Mouse (Mus musculus) small intestine, adult 2 months (tissue): Measurements from ENCODE around the gene Tmem184a. TPM values are rescaled to one million over a fixed set of nuclear protein-coding genes. Genes with fewer than 3 reads are reported as not detected.

ENCODE experiments used
- H3K27ac ChIP-seq: fragments of 200-500 bp; 2 replicates; pipeline ENCODE4 v1.5.1; 2012; ENCODE audit warnings: low read depth, low read length, control low read depth, inconsistent platforms; ENCODE audit not compliant: insufficient read depth
- H3K27me3 ChIP-seq: fragments of 200-500 bp; 2 replicates; pipeline ENCODE4 v1.6.1; 2012; ENCODE audit warnings: mild to moderate bottlenecking, moderate library complexity, low read length, inconsistent platforms; ENCODE audit not compliant: control insufficient read depth, insufficient read depth
- H3K36me3 ChIP-seq: fragments of 200-500 bp; 2 replicates; pipeline ENCODE4 v1.6.1; 2012; ENCODE audit warnings: mild to moderate bottlenecking, low read length, control low read depth, inconsistent platforms; ENCODE audit not compliant: control insufficient read depth, insufficient read depth
- H3K4me1 ChIP-seq: fragments of 200-500 bp; 2 replicates; pipeline ENCODE4 v1.6.1; 2012; ENCODE audit warnings: low read length, inconsistent platforms, mixed read lengths; ENCODE audit not compliant: control insufficient read depth, insufficient read depth, insufficient read length
- H3K4me3 ChIP-seq: fragments of 200-500 bp; 2 replicates; pipeline ENCODE4 v1.5.1; 2012; ENCODE audit warnings: low read depth, mild to moderate bottlenecking, control low read depth, inconsistent platforms, low read length, moderate library complexity
- CTCF ChIP-seq: fragments of 200-500 bp; IDR thresholded peaks from 2 replicates; pipeline ENCODE4 v1.5.1; 2012; ENCODE audit warnings: low read depth, mild to moderate bottlenecking, control low read depth, inconsistent platforms, low read length, moderate library complexity, mixed read lengths; ENCODE audit not compliant: insufficient replicate concordance, insufficient read length; ENCODE audit errors: extremely low read depth
- POLR2A ChIP-seq: fragments of 200-500 bp; IDR thresholded peaks from 2 replicates; pipeline ENCODE4 v1.6.1; 2012; ENCODE audit warnings: low read depth, mild to moderate bottlenecking, control low read depth, inconsistent platforms, low read length, moderate library complexity
- WGBS: fragments of 180-500 bp; shearing (Covaris S2); methylation state at CpG from one replicate; pipeline ENCODE4 v1.1.7; 2018; 5-methylcytosine and 5-hydroxymethylcytosine counted together
- polyA plus RNA-seq: library from polyadenylated mRNA; depleted of rRNA; stranded (reverse); fragments of >200 nt; gene quantifications from 2 replicates; pipeline ENCODE4 v1.2.3, GENCODE M21; 2012

The Tmem184a gene
- polyA plus RNA-seq, 1 experiment = 416 TPM

DNA sequence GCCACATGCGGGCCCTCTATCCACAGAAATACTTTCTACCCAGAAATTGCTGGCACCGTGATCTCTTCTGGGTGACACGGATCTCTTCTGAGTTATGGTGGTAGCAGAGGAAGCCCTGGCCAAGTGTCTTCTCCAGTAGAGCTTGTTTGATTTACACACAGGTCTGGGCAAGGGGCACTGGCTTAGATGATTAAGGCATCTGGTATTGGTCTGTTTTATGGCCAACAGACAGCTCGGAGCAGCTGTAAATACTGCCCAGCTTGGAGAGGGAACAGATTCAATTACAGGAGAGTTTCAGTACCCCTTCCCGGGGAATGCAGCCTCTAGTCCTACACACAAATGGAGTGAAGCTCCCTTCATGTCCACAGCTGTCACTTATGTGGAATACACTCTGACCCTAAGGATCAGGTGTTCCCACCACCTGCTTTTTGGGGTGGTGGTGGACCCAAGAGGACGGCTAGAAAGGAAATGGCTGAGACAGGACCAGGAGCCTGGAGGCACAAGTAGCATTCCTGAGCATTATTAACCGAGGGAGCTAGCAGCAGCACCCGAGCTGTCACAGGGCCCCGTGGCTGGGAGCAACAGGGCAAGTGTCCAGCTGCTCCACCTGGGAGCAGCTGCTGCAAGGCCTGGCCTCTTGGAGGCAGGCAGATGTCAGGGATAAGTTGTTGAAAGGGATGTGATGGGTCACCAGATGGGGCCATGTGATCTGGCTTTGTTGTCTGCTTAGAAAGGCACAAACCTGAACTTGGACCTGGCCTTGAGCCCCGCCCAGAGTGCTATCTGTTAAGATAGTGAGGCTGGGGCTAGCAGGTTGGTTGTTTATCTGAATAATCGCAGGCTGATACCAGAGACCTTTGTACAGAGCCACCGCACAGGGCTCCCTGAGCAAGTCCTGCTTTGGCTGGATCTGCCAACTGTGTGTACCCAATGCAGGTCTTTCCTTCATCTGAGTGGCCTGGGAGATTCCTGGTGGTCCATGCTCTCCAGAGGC, 2.0 kb upstream of the Tmem184a start:
- peak; percentile 66 for TF ChIP-seq POLR2A
- TF ChIP-seq CTCF = no peak
- peak overlapping the region; percentile 63 for H3K4me3 ChIP-seq
- H3K36me3 ChIP-seq = peaks cover 11% of the 10 kb centered on the region
- WGBS = 22% methylated on average over 12 of the region's 12 CpGs
- H3K27me3 ChIP-seq = no peaks in the 10 kb centered on the region
- peaks cover 39% of the 10 kb centered on the region for H3K4me1 ChIP-seq
- H3K27ac ChIP-seq = peak overlapping the region; percentile 99

DNA sequence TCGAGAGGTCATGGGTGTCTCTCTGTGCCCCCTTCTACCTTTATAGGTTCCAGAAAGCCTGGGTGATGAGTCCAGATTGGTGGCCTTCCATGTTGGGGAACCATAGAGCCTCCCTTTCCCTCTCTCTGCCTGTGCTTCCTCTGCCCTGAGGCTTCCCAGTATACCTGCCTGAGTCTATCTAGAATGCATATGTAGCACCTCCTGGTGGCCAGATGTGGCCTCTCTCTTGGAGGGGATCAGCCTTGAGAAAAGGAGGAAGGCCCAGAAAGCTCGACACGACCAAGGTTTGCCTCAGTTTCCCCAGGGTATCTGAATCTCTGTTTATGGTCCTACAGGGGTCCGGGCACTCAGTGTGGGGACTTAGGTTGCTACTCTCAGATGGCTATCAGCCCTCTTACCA, 916 bp downstream of the Tmem184a start:
- WGBS = 26% methylated on average over 4 of the region's 4 CpGs
- Histone ChIP-seq H3K27ac (peak overlapping the region; percentile 85), H3K4me3 (peak overlapping the region; percentile 62), H3K36me3 (peaks cover 4% of the 10 kb centered on the region; the same call in 1 of the 2 replicates), H3K4me1 (peaks cover 42% of the 10 kb centered on the region), H3K27me3 (no peaks in the 10 kb centered on the region)
- no peak for TF ChIP-seq POLR2A
- TF ChIP-seq CTCF = peak; percentile 65; the same call in 1 of the 2 replicates

DNA sequence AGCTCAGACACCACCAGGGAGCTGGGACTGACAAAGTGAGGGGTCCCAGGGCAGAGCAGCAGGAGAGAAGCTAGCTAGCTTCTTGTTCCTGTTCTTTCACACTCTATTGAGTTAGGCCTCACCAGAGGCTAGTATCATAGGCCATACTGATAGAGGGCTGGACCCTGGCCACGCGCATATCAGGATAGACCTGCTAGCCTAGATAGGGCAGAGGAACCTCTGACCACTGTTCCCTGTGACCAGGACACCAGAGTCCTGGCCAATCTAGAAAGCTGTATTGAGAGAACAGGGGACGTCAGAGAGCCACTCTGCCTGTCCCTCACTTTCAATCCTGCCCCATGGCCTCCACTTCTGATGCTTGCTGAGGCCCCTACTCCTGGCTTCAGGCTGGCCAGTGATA, 1.7 kb downstream of the Tmem184a start:
- H3K4me1 ChIP-seq = peaks cover 46% of the 10 kb centered on the region
- WGBS = 64% methylated on average over 3 of the region's 3 CpGs
- no peaks in the 10 kb centered on the region for H3K27me3 ChIP-seq
- peak overlapping the region; percentile 85 for H3K27ac ChIP-seq
- TF ChIP-seq POLR2A (no peak), CTCF (no peak)
- H3K36me3 ChIP-seq = peaks cover 1% of the 10 kb centered on the region; the same call in 1 of the 2 replicates
- peak overlapping the region; percentile 62 for H3K4me3 ChIP-seq

DNA sequence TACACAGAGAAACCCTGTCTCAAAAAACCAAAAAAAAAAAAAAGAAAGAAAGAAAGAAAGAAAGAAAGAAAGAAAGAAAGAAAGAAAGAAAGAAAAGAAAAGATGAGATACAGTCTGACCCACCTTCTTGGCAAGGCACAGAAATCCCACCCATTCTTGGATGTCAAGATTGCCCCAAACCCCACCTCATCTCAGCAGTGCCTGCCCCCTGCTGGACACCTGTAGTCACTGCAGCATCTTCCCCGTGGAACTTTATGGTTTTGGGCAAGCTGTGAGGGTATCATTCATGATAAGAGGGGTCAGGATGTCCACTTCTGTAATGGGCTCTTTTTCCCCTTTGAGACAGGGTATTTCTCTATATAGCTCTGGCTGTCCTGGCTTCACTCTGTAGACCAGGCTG, 2.4 kb downstream of the Tmem184a start:
- 0% methylated on average over 1 of the region's 1 CpGs for WGBS
- Histone ChIP-seq H3K27ac (no peak overlapping the region), H3K4me1 (peaks cover 52% of the 10 kb centered on the region), H3K27me3 (no peaks in the 10 kb centered on the region), H3K4me3 (no peak overlapping the region), H3K36me3 (no peaks in the 10 kb centered on the region)
- peak; percentile 83; the same call in 1 of the 2 replicates for TF ChIP-seq CTCF
- no peak for TF ChIP-seq POLR2A

DNA sequence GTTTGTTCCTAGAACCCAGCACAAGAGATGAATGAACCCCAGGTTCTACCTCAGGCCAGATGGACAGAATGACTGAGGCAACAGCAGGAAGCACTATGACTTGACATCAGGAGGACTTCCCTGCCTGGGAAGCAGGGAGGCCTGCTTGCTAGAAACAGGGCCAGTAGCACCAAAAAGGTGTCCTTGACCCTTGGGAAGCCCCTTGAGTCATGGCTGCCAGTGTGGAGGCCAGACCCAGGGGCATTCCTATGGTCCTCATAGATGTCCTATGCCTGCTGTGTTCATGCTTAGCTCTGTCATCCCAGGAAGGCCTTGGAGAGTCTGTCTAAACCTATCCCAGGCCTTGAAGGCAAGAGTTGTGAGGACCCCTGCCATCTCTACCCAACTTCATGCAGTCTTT, 3.3 kb downstream of the Tmem184a start:
- H3K36me3 ChIP-seq = no peaks in the 10 kb centered on the region
- no peaks in the 10 kb centered on the region for H3K27me3 ChIP-seq
- peaks cover 56% of the 10 kb centered on the region for H3K4me1 ChIP-seq
- TF ChIP-seq POLR2A (no peak), CTCF (no peak)
- no peak overlapping the region for H3K4me3 ChIP-seq
- no peak overlapping the region for H3K27ac ChIP-seq

DNA sequence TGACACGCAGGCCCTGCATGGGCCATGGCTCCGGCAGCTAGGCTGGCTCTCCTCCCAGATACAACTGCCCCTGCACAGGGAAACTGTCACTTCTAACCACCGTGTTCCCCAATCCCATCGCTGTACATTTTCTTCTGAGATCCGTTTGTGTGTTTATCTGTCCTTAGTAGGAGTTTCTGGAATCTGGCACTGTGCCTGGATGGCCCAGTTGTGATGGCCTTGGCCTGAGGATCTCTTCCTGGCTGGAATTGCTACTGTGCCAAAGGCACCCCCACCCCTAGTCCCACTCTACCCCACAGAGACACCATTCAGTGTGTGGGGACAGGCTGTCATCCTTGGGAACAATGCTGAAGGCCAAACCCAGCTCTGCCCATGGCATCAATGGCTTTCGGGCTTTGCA, 3.8 kb downstream of the Tmem184a start:
- TF ChIP-seq CTCF (no peak), POLR2A (no peak)
- WGBS = 35% methylated on average over 6 of the region's 6 CpGs
- Histone ChIP-seq H3K27me3 (no peaks in the 10 kb centered on the region), H3K36me3 (no peaks in the 10 kb centered on the region), H3K4me1 (peaks cover 53% of the 10 kb centered on the region), H3K4me3 (no peak overlapping the region), H3K27ac (no peak overlapping the region)

DNA sequence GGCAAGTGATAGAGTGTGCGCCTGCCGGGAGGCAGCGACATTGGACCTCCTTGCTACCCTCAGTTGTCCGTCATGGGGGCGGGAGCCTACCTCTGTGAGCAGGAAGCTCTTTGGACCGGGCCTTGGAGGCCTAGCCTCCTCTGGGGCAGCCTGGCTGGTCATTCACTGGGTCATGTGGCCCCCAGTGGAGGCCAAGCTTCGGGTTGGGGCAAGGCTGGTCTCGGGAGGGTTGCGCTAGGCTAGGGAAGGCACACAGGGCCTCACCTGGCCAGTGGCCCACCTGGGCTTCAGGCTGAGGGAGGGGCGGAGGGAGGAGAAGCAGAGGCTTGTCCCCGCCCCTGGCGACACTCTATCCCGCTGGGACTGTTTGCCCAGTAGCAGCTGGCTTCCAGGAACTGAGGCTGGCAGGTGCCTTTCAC, 5.7 kb downstream of the Tmem184a start:
- peak overlapping the region; percentile 81 for H3K4me3 ChIP-seq
- TF ChIP-seq CTCF = no peak
- no peak; the same call in 1 of the 2 replicates for TF ChIP-seq POLR2A

More for the DNA sequence above, 5.7 kb downstream of the Tmem184a start:
- no peaks in the 10 kb centered on the region for H3K27me3 ChIP-seq
- whole genome bisulfite sequencing = 10% methylated on average over 13 of the region's 13 CpGs
- H3K4me1 ChIP-seq = peaks cover 44% of the 10 kb centered on the region
- peaks cover 9% of the 10 kb centered on the region for H3K36me3 ChIP-seq
- peak overlapping the region; percentile 91 for H3K27ac ChIP-seq
